Mouse (Mus musculus): ENCODE measurements at regions not wholly inside any gene's neighbourhood (a gene's known extent, or its start where the extent isn't known, plus 50 kb on each side); places are given as distances from the start of the nearest gene placed in this dataset.

DNA sequence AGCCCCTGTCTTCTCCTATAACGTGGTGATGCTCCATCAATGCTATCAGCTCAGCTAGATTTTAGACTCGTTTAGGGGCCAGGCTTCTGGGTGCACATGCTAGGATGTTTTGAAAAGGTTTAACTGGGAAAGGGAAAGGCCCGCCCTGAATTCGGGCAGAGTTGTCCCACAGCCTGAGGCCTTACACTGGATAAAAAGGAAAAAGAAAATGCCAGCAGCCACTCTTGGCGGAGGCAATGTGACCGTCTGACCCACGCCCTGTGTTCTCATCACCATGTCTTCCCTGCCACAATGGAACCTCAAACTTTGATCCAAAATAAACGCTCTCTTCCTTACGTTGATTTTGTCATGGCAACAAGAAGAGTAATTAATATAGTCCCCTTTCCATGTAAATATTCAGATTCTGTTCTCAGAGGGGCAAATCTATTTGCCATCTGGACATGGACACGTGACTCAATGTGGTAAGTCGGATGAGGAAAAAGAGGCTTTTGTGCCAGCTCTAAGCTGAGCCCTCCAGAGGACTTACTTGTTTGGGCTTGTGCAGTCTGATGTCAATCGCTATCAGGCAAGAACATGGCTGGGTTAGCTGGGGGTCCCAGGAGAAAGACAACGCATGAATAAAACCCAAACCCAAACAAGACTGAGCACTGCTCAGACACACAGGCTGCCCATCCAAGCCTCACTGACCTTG lies 253.4 kb upstream of the Hnrnpa3 start:
- H3K36me3 ChIP-seq (replicated peaks), result no peaks in the 10 kb centered on the region
- no peak overlapping the region for H3K4me3 ChIP-seq
- no peaks in the 10 kb centered on the region for H3K27me3 ChIP-seq (ENCODE audit: poor library complexity, severe bottlenecking)
- no peaks in the 10 kb centered on the region for H3K9me3 ChIP-seq
- H3K4me1 ChIP-seq, result peaks cover 19% of the 10 kb centered on the region
- no peak for DNase-seq (ENCODE audit: extremely low spot score, low spot score)
- 88% methylated on average over 13 of the region's 13 CpGs for WGBS
- H3K27ac ChIP-seq, result no peak overlapping the region

- no peaks in the 10 kb centered on the region for H3K36me3 ChIP-seq (replicated peaks)
- no peak overlapping the region for H3K27ac ChIP-seq
- H3K4me1 ChIP-seq, result peaks cover 19% of the 10 kb centered on the region
- 76% methylated on average over 6 of the region's 6 CpGs for WGBS
- H3K27me3 ChIP-seq (ENCODE audit: poor library complexity, severe bottlenecking), result no peaks in the 10 kb centered on the region
- no peak overlapping the region for H3K4me3 ChIP-seq
- H3K9me3 ChIP-seq, result no peaks in the 10 kb centered on the region
- no peak for DNase-seq (ENCODE audit: extremely low spot score, low spot score)
Measured at GRCm38 (mm10) chr2:75406721-75407455, 252.2 kb upstream of the Hnrnpa3 start.

DNA sequence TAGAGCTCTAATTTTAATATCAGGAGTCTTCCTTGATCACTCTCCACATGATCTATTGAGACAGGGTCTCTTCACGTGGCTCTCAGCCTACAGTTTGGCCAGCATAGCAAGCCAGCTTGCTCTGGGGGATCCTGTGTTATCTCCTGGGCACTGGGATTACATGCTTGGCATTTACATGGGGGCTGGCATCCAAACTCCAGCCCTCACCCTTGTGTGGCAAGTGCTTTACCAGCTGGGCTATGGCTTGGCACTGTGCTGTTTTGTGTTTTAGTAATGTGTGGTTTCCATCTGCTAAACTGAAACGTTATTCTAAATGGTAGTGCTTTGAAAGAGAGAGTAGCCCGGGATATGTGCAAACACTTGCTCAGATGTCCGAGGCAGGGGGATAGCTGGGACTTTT lies 251.5 kb upstream of the Hnrnpa3 start:
- Histone ChIP-seq H3K4me3 (no peak overlapping the region), H3K9me3 (no peaks in the 10 kb centered on the region), H3K36me3 (replicated peaks) (no peaks in the 10 kb centered on the region), H3K27me3 (ENCODE audit: poor library complexity, severe bottlenecking) (no peaks in the 10 kb centered on the region), H3K4me1 (peaks cover 22% of the 10 kb centered on the region), H3K27ac (no peak overlapping the region)
- 87% methylated on average over 4 of the region's 4 CpGs for WGBS
- DNase-seq (ENCODE audit: extremely low spot score, low spot score), result no peak

DNA sequence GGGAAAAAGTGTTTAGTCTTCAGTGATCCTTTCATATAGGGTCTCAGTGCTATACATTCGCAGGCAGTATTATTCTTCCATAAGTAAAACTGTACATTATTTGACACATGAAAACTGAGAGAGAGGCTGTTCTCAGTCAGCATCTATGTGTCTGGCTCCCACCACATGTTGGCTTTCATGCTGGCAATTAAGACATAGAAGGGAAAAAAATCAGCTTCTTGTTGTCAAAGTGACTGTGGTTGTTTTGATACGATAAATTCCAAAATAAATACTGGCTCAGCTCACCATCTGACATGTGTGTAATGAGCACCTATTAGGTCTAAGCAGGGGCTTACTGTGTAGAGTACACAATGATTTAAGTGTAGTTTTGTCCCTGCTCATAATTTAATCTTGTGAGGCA lies 251.0 kb upstream of the Hnrnpa3 start:
- Histone ChIP-seq H3K36me3 (replicated peaks) (no peaks in the 10 kb centered on the region), H3K9me3 (no peaks in the 10 kb centered on the region), H3K27me3 (ENCODE audit: poor library complexity, severe bottlenecking) (no peaks in the 10 kb centered on the region), H3K4me1 (peaks cover 25% of the 10 kb centered on the region), H3K4me3 (no peak overlapping the region), H3K27ac (no peak overlapping the region)
- DNase-seq (ENCODE audit: extremely low spot score, low spot score), result no peak
- 91% methylated on average over 2 of the region's 2 CpGs for WGBS

DNA sequence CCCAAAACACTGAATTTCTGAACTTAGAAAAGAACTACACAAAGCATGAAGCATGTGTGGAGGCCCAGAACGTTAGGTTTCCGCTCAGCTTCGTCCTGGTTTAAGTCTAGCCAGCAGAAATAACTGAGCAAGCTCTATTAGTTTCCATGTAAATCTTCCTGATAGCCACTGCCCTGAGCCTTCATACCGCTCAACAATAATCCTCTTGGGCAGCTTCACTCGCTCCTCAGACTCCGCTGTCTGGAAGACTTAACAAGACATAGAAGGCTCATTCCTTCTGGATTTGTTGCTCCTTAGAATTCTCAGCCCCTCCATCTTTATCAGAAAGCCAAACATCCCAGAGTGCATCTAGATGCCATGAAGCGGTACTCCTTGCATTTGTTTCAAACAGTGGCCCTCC lies 249.3 kb upstream of the Hnrnpa3 start:
- Histone ChIP-seq H3K36me3 (replicated peaks) (no peaks in the 10 kb centered on the region), H3K27me3 (ENCODE audit: poor library complexity, severe bottlenecking) (no peaks in the 10 kb centered on the region), H3K9me3 (no peaks in the 10 kb centered on the region), H3K4me3 (no peak overlapping the region), H3K27ac (no peak overlapping the region), H3K4me1 (peaks cover 25% of the 10 kb centered on the region)
- 89% methylated on average over 7 of the region's 7 CpGs for WGBS
- no peak for DNase-seq (ENCODE audit: extremely low spot score, low spot score)

GRCm38 (mm10) chr2:75412735-75413134 lies 246.3 kb upstream of the Hnrnpa3 start:
- H3K4me3 ChIP-seq, result no peak overlapping the region
- H3K9me3 ChIP-seq, result no peaks in the 10 kb centered on the region
- 93% methylated on average over 5 of the region's 5 CpGs for WGBS
- H3K27ac ChIP-seq, result no peak overlapping the region
- H3K27me3 ChIP-seq (ENCODE audit: poor library complexity, severe bottlenecking), result no peaks in the 10 kb centered on the region
- H3K36me3 ChIP-seq (replicated peaks), result no peaks in the 10 kb centered on the region
- peaks cover 6% of the 10 kb centered on the region for H3K4me1 ChIP-seq
- DNase-seq (ENCODE audit: extremely low spot score, low spot score), result no peak

DNA sequence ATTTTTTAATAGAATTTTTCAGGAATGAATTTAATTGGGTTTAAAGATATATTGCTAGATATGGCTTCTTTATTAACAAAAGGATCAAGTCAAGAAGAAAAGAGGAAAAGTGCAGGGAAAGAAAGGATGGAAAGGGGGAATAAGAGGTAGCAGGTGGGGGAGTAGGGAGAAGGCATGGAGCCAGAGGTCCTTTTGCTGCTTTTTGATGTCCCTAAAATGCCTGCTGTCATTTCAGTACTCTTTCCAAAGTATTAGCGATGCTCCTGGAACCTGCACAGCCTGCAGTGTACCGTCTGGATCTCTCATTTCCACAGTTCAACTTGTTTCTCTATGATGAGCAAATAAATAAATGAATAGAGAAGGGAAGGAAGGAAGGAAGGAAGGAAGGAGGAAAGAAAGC lies 240.4 kb upstream of the Hnrnpa3 start:
- 90% methylated on average over 2 of the region's 2 CpGs for WGBS
- H3K4me3 ChIP-seq, result no peak overlapping the region
- no peaks in the 10 kb centered on the region for H3K9me3 ChIP-seq
- H3K27ac ChIP-seq, result no peak overlapping the region
- H3K27me3 ChIP-seq (ENCODE audit: poor library complexity, severe bottlenecking), result no peaks in the 10 kb centered on the region; the same call in 1 of the 2 replicates
- H3K36me3 ChIP-seq (replicated peaks), result no peaks in the 10 kb centered on the region
- peaks cover 28% of the 10 kb centered on the region for H3K4me1 ChIP-seq
- no peak for DNase-seq (ENCODE audit: extremely low spot score, low spot score)

GRCm38 (mm10) chr2:75419142-75419541 lies 239.9 kb upstream of the Hnrnpa3 start:
- no peak overlapping the region for H3K27ac ChIP-seq
- DNase-seq (ENCODE audit: extremely low spot score, low spot score), result no peak
- no peaks in the 10 kb centered on the region for H3K9me3 ChIP-seq
- H3K27me3 ChIP-seq (ENCODE audit: poor library complexity, severe bottlenecking), result no peaks in the 10 kb centered on the region; the same call in 1 of the 2 replicates
- H3K36me3 ChIP-seq (replicated peaks), result no peaks in the 10 kb centered on the region
- no peak overlapping the region for H3K4me3 ChIP-seq
- 90% methylated on average over 1 of the region's 1 CpGs for WGBS
- H3K4me1 ChIP-seq, result peaks cover 32% of the 10 kb centered on the region

DNA sequence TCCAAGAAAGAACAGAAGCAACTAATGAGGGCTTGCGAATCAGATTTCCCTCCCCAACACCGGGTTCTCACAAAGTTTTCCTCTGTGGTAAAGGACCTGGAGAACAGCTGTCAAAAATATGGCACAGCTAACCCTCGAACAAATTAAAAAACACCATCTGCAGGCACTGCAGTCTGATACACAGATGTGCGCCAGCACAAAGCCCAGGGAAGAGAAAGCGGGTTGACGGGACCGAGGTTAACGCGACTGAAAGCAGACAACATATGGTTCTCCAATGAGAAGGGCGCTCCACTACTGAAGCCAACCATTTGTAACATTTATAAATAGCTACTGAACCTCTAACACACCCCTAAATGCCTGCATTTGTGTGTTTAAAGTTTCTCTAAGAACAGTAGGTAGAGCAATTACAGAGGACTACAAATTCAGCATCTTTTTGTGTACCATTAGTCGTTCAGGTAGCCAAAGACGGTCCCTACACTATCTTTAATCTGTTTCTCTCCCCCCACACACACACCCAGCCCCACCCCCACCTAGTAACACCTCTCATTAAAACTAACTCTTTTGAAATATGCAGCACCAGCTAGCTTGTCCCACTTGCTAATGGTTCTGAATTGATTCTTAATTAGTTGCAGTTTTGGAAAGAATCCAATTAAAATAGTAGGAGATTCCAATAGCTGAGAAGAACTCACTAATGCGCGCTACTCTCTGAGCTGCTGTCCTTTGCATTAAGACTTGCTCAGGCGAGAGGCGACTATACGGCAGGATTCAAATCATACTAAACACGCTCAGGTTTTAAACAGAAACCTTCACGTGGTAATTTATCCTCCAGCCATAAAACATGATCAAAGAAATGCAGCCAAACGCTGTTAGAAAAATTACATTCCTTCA lies 236.0 kb upstream of the Hnrnpa3 start:
- H3K4me3 ChIP-seq, result peak overlapping the region; percentile 4; the same call in 1 of the 2 replicates
- peak overlapping the region; percentile 74 for H3K27ac ChIP-seq
- H3K27me3 ChIP-seq (ENCODE audit: poor library complexity, severe bottlenecking), result no peaks in the 10 kb centered on the region; the same call in 1 of the 2 replicates
- peaks cover 53% of the 10 kb centered on the region for H3K4me1 ChIP-seq
- no peaks in the 10 kb centered on the region for H3K36me3 ChIP-seq (replicated peaks)
- WGBS, result 75% methylated on average over 20 of the region's 20 CpGs
- peak; percentile 20 for DNase-seq (ENCODE audit: extremely low spot score, low spot score)
- no peaks in the 10 kb centered on the region for H3K9me3 ChIP-seq

DNA sequence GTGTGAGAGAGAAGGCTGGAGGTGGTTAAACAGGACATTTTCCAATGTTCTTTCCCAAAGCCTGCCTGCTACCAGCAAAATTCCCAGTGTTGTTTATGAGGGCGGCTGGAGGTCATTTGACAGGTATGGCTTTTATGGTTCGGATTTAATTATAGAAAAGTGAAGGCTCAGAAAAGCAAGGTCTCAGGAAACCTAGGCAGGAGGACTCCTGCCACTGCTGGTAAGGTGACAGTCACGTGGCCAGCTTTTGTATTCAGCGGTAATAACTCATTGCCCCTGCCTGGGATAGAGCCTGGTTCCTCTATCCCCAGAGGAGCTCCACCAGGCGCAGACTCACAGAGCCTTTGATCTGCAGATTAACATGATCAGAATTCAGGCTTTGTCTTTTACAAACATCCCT lies 235.2 kb upstream of the Hnrnpa3 start:
- H3K27ac ChIP-seq, result peak overlapping the region; percentile 74
- 39% methylated on average over 5 of the region's 5 CpGs for WGBS

GRCm38 (mm10) chr2:75424363-75424762 lies 234.7 kb upstream of the Hnrnpa3 start:
- no peaks in the 10 kb centered on the region for H3K9me3 ChIP-seq
- 53% methylated on average over 7 of the region's 7 CpGs for WGBS
- DNase-seq (ENCODE audit: extremely low spot score, low spot score), result no peak
- peaks cover 53% of the 10 kb centered on the region for H3K4me1 ChIP-seq
- H3K27me3 ChIP-seq (ENCODE audit: poor library complexity, severe bottlenecking), result no peaks in the 10 kb centered on the region; the same call in 1 of the 2 replicates
- H3K36me3 ChIP-seq (replicated peaks), result no peaks in the 10 kb centered on the region
- no peak overlapping the region for H3K4me3 ChIP-seq
- peak overlapping the region; percentile 74 for H3K27ac ChIP-seq

More for the DNA sequence above, 235.2 kb upstream of the Hnrnpa3 start:
- Histone ChIP-seq H3K36me3 (replicated peaks) (no peaks in the 10 kb centered on the region), H3K9me3 (no peaks in the 10 kb centered on the region), H3K27me3 (ENCODE audit: poor library complexity, severe bottlenecking) (no peaks in the 10 kb centered on the region; the same call in 1 of the 2 replicates), H3K4me1 (peaks cover 53% of the 10 kb centered on the region), H3K4me3 (peak overlapping the region; percentile 4; the same call in 1 of the 2 replicates)
- peak; percentile 37 for DNase-seq (ENCODE audit: extremely low spot score, low spot score)

DNA sequence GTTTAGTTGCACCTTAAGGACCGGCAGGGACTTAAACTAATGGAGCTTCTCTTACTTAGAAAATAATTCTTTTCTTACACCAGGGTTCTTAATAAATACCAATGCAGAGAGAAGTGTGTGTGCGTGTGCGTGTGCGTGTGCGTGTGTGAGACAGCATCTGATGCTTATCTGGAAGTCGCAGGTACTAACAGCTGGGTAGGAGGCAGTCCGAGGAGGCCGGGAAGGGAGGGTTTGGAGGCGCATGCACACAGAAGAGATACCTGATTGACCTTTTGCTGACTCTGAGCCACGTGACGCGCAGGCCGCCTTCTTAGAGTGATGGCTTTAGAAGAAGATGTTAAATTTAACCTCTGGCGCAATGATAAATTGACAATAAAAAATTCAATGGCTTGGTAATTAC lies 234.2 kb upstream of the Hnrnpa3 start:
- WGBS, result 84% methylated on average over 14 of the region's 14 CpGs
- H3K27ac ChIP-seq, result peak overlapping the region; percentile 74
- no peaks in the 10 kb centered on the region for H3K9me3 ChIP-seq
- no peaks in the 10 kb centered on the region for H3K27me3 ChIP-seq (ENCODE audit: poor library complexity, severe bottlenecking)
- no peak for DNase-seq (ENCODE audit: extremely low spot score, low spot score)
- peaks cover 49% of the 10 kb centered on the region for H3K4me1 ChIP-seq
- H3K36me3 ChIP-seq (replicated peaks), result no peaks in the 10 kb centered on the region
- H3K4me3 ChIP-seq, result no peak overlapping the region

All from forebrain, embryonic 10.5 days (tissue).